Mouse (Mus musculus) brain, embryonic 14.5 days (tissue): ENCODE measurements at regions not wholly inside any gene's neighbourhood (a gene's known extent, or its start where the extent isn't known, plus 50 kb on each side); places are given as distances from the start of the nearest gene placed in this dataset.

Source experiments
- CTCF ChIP-seq: fragments of 200-500 bp; IDR thresholded peaks from 2 replicates; pipeline ENCODE4 v1.5.1; 2012; ENCODE audit warnings: inconsistent platforms, mild to moderate bottlenecking, moderate library complexity, borderline replicate concordance; ENCODE audit not compliant: insufficient read depth, insufficient read length; ENCODE audit errors: extremely low read depth
- POLR2A ChIP-seq: fragments of 200-500 bp; IDR thresholded peaks from 2 replicates; pipeline ENCODE4 v1.6.1; 2012; ENCODE audit warnings: mild to moderate bottlenecking, inconsistent platforms, borderline replicate concordance; ENCODE audit not compliant: poor library complexity, insufficient read depth, insufficient read length, severe bottlenecking; ENCODE audit errors: extremely low read depth

- TF ChIP-seq CTCF (no peak), POLR2A (no peak)
These were observed 436.7 kb downstream of the Serpinb8 start for GRCm38 (mm10) chr1:108026461-108026860.
